Mouse (Mus musculus): ENCODE results near the gene Kalrn. TPM values are rescaled to one million over a fixed set of nuclear protein-coding genes. Genes with fewer than 3 reads are reported as not detected.
A peak's percentile ranks its signal among the peaks of the same experiment; 100 is the strongest.

Kalrn gene
- polyA plus RNA-seq, 1 experiment from 2014 or later = 14.0 TPM

- peaks cover 8% of the 10 kb centered on the region; the same call in 1 of the 2 replicates for H3K27me3 ChIP-seq
- no peaks in the 10 kb centered on the region for H3K36me3 ChIP-seq
- H3K27ac ChIP-seq = peak overlapping the region; percentile 95
- H3K4me1 ChIP-seq = peaks cover 15% of the 10 kb centered on the region
- under 1% methylated on average over 36 of the region's 42 CpGs for WGBS
- peak overlapping the region; percentile 95 for H3K9ac ChIP-seq
- peak overlapping the region; percentile 93 for H3K4me2 ChIP-seq (replicated peaks)
- peak overlapping the region; percentile 76 for H3K4me3 ChIP-seq
- H3K9me3 ChIP-seq = no peaks in the 10 kb centered on the region
- peak; percentile 77 for ATAC-seq (ENCODE audit: low FRiP score, low read depth)
Observed at GRCm38 (mm10) chr16:34573856-34574491, 642 bp upstream of the Kalrn start.

GRCm38 (mm10) chr16:34572406-34573150, 754 bp downstream of the Kalrn start:
- under 1% methylated on average over 61 of the region's 61 CpGs for WGBS

GRCm38 (mm10) chr16:34571931-34572405, 1.4 kb downstream of the Kalrn start:
- 2% methylated on average over 10 of the region's 10 CpGs for WGBS
- Histone ChIP-seq H3K36me3 (peaks cover 3% of the 10 kb centered on the region; the same call in 1 of the 2 replicates), H3K4me3 (peak overlapping the region; percentile 76), H3K4me1 (peaks cover 15% of the 10 kb centered on the region), H3K27ac (0 out of 2 replicates have a peak overlapping the region, but pooled peaks have one; percentile 6), H3K4me2 (replicated peaks) (peak overlapping the region; percentile 93), H3K27me3 (peaks cover 8% of the 10 kb centered on the region; the same call in 1 of the 2 replicates), H3K9ac (peak overlapping the region; percentile 95), H3K9me3 (no peaks in the 10 kb centered on the region)
- no peak for ATAC-seq (ENCODE audit: low FRiP score, low read depth)

More at GRCm38 (mm10) chr16:34572406-34573150, 754 bp downstream of the Kalrn start:
- H3K4me1 ChIP-seq = peaks cover 15% of the 10 kb centered on the region
- peak overlapping the region; percentile 95 for H3K9ac ChIP-seq
- no peaks in the 10 kb centered on the region; the same call in 1 of the 2 replicates for H3K36me3 ChIP-seq
- peak; percentile 9; the same call in 1 of the 2 replicates for ATAC-seq (ENCODE audit: low FRiP score, low read depth)
- H3K27me3 ChIP-seq = peaks cover 8% of the 10 kb centered on the region; the same call in 1 of the 2 replicates
- H3K4me2 ChIP-seq (replicated peaks) = peak overlapping the region; percentile 93
- no peaks in the 10 kb centered on the region for H3K9me3 ChIP-seq
- peak overlapping the region; percentile 76 for H3K4me3 ChIP-seq
- H3K27ac ChIP-seq = peak overlapping the region; percentile 95; the same call in 1 of the 2 replicates

- WGBS = 50% methylated on average over 2 of the region's 2 CpGs
- Histone ChIP-seq H3K4me3 (no peak overlapping the region), H3K27me3 (peaks cover 3% of the 10 kb centered on the region; the same call in 1 of the 2 replicates), H3K4me2 (replicated peaks) (no peak overlapping the region), H3K36me3 (peaks cover 3% of the 10 kb centered on the region; the same call in 1 of the 2 replicates), H3K9me3 (no peaks in the 10 kb centered on the region), H3K9ac (no peak overlapping the region), H3K4me1 (peaks cover 19% of the 10 kb centered on the region), H3K27ac (no peak overlapping the region)
- ATAC-seq (ENCODE audit: low FRiP score, low read depth) = no peak
Observed at GRCm38 (mm10) chr16:34569897-34570296, 3.4 kb downstream of the Kalrn start.

- Histone ChIP-seq H3K27me3 (no peaks in the 10 kb centered on the region), H3K4me2 (replicated peaks) (no peak overlapping the region), H3K9me3 (no peaks in the 10 kb centered on the region), H3K27ac (no peak overlapping the region), H3K36me3 (peaks cover 3% of the 10 kb centered on the region; the same call in 1 of the 2 replicates), H3K4me1 (peaks cover 24% of the 10 kb centered on the region), H3K9ac (no peak overlapping the region), H3K4me3 (no peak overlapping the region)
- 78% methylated on average over 6 of the region's 6 CpGs for WGBS
- ATAC-seq (ENCODE audit: low FRiP score, low read depth) = no peak
Observed at GRCm38 (mm10) chr16:34568831-34569230, 4.5 kb downstream of the Kalrn start.

- peaks cover 21% of the 10 kb centered on the region; the same call in 1 of the 2 replicates for H3K4me1 ChIP-seq
- 77% methylated on average over 11 of the region's 11 CpGs for whole genome bisulfite sequencing
- H3K9ac ChIP-seq = no peak overlapping the region
- H3K27ac ChIP-seq = no peak overlapping the region
- H3K36me3 ChIP-seq = peaks cover 3% of the 10 kb centered on the region; the same call in 1 of the 2 replicates
- no peaks in the 10 kb centered on the region for H3K27me3 ChIP-seq
- no peaks in the 10 kb centered on the region for H3K9me3 ChIP-seq
- H3K4me3 ChIP-seq = no peak overlapping the region
- no peak overlapping the region for H3K4me2 ChIP-seq (replicated peaks)
- no peak for ATAC-seq (ENCODE audit: low FRiP score, low read depth)
Observed at GRCm38 (mm10) chr16:34563593-34564280, 9.6 kb downstream of the Kalrn start.

- H3K36me3 ChIP-seq = no peaks in the 10 kb centered on the region
- WGBS = 53% methylated on average over 5 of the region's 5 CpGs
- no peak for ATAC-seq (ENCODE audit: low FRiP score, low read depth)
- no peak overlapping the region for H3K27ac ChIP-seq
- no peaks in the 10 kb centered on the region for H3K27me3 ChIP-seq
- no peaks in the 10 kb centered on the region for H3K9me3 ChIP-seq
- peaks cover 39% of the 10 kb centered on the region for H3K4me1 ChIP-seq
- H3K4me3 ChIP-seq = no peak overlapping the region
- no peak overlapping the region for H3K4me2 ChIP-seq (replicated peaks)
- H3K9ac ChIP-seq = no peak overlapping the region
Observed at GRCm38 (mm10) chr16:34561734-34562135, 11.6 kb downstream of the Kalrn start.

GRCm38 (mm10) chr16:34560814-34561213, 12.5 kb downstream of the Kalrn start:
- no peak overlapping the region for H3K4me3 ChIP-seq
- H3K27ac ChIP-seq = no peak overlapping the region
- H3K27me3 ChIP-seq = no peaks in the 10 kb centered on the region
- no peak overlapping the region for H3K9ac ChIP-seq
- peaks cover 39% of the 10 kb centered on the region for H3K4me1 ChIP-seq
- WGBS = 78% methylated on average over 5 of the region's 5 CpGs
- ATAC-seq (ENCODE audit: low FRiP score, low read depth) = no peak
- no peak overlapping the region for H3K4me2 ChIP-seq (replicated peaks)
- H3K9me3 ChIP-seq = no peaks in the 10 kb centered on the region
- H3K36me3 ChIP-seq = no peaks in the 10 kb centered on the region

GRCm38 (mm10) chr16:34560411-34560810, 12.9 kb downstream of the Kalrn start:
- Histone ChIP-seq H3K4me3 (no peak overlapping the region), H3K4me2 (replicated peaks) (no peak overlapping the region), H3K27ac (no peak overlapping the region), H3K27me3 (no peaks in the 10 kb centered on the region), H3K36me3 (no peaks in the 10 kb centered on the region), H3K9me3 (no peaks in the 10 kb centered on the region), H3K4me1 (peaks cover 37% of the 10 kb centered on the region), H3K9ac (no peak overlapping the region)
- no peak for ATAC-seq (ENCODE audit: low FRiP score, low read depth)
- 79% methylated on average over 2 of the region's 2 CpGs for WGBS

GRCm38 (mm10) chr16:34557891-34558290, 15.4 kb downstream of the Kalrn start:
- H3K4me3 ChIP-seq = no peak overlapping the region
- H3K36me3 ChIP-seq = no peaks in the 10 kb centered on the region
- 29% methylated on average over 6 of the region's 6 CpGs for WGBS
- no peak overlapping the region for H3K27ac ChIP-seq
- ATAC-seq (ENCODE audit: low FRiP score, low read depth) = no peak
- H3K9ac ChIP-seq = no peak overlapping the region
- H3K9me3 ChIP-seq = no peaks in the 10 kb centered on the region
- no peaks in the 10 kb centered on the region for H3K27me3 ChIP-seq
- H3K4me2 ChIP-seq (replicated peaks) = no peak overlapping the region
- peaks cover 37% of the 10 kb centered on the region for H3K4me1 ChIP-seq

GRCm38 (mm10) chr16:34552731-34553130, 20.6 kb downstream of the Kalrn start:
- no peak overlapping the region for H3K4me2 ChIP-seq (replicated peaks)
- no peak for ATAC-seq (ENCODE audit: low FRiP score, low read depth)

More at GRCm38 (mm10) chr16:34552731-34553130, 20.6 kb downstream of the Kalrn start:
- Histone ChIP-seq H3K4me1 (peaks cover 54% of the 10 kb centered on the region), H3K36me3 (no peaks in the 10 kb centered on the region), H3K9ac (no peak overlapping the region), H3K4me3 (no peak overlapping the region), H3K27ac (no peak overlapping the region), H3K9me3 (no peaks in the 10 kb centered on the region), H3K27me3 (no peaks in the 10 kb centered on the region)
- 85% methylated on average over 1 of the region's 1 CpGs for WGBS
